Mouse (Mus musculus) embryonic facial prominence, embryonic 15.5 days (tissue): ENCODE results near the gene Sco2. TPM values are rescaled to one million over a fixed set of nuclear protein-coding genes. Genes with fewer than 3 reads are reported as not detected.

Experiments
- ATAC-seq: fragments of 200-750 bp; cut with Nextera tagmentation; 2 replicates; pipeline ENCODE4 v1.8.0; 2017; ENCODE audit warnings: low read depth, moderate TSS enrichment; ENCODE audit not compliant: insufficient number of reproducible peaks, low FRiP score, low TSS enrichment
- H3K27ac ChIP-seq: fragments of 300-500 bp; sonication (generic); replicated peaks from 2 replicates; pipeline ENCODE4 v1.5.1; 2015; ENCODE audit warnings: mild to moderate bottlenecking, inconsistent platforms
- H3K27me3 ChIP-seq: fragments of 300-500 bp; sonication (generic); 2 replicates; pipeline ENCODE4 v1.6.1; 2015; ENCODE audit warnings: inconsistent platforms
- H3K36me3 ChIP-seq: fragments of 300-500 bp; sonication (generic); 2 replicates; pipeline ENCODE4 v1.6.1; 2015; ENCODE audit warnings: mild to moderate bottlenecking, inconsistent platforms
- H3K4me1 ChIP-seq: fragments of 300-500 bp; sonication (generic); 2 replicates; pipeline ENCODE4 v1.6.1; 2015; ENCODE audit warnings: inconsistent platforms
- H3K4me2 ChIP-seq: fragments of 300-500 bp; sonication (generic); replicated peaks from 2 replicates; pipeline ENCODE4 v1.6.1; 2015; ENCODE audit warnings: mild to moderate bottlenecking, inconsistent platforms
- H3K4me3 ChIP-seq: fragments of 300-500 bp; sonication (generic); replicated peaks from 2 replicates; pipeline ENCODE4 v1.5.1; 2015; ENCODE audit warnings: mild to moderate bottlenecking, inconsistent platforms
- H3K9ac ChIP-seq: fragments of 300-500 bp; sonication (generic); 2 replicates; pipeline ENCODE4 v1.6.1; 2015; ENCODE audit warnings: inconsistent platforms
- H3K9me3 ChIP-seq: fragments of 300-500 bp; sonication (generic); replicated peaks from 2 replicates; pipeline ENCODE4 v1.6.1; 2016; ENCODE audit warnings: inconsistent platforms
- WGBS: fragments of 180-500 bp; shearing (Covaris S2); methylation state at CpG from one replicate; pipeline ENCODE4 v1.1.7; 2015; 5-methylcytosine and 5-hydroxymethylcytosine counted together
- polyA plus RNA-seq: library from polyadenylated mRNA; unstranded; fragments of >200 nt; fragmentation: Nextera tagmentation; extraction: Ambion mirVana; gene quantifications from 2 replicates; pipeline ENCODE4 v1.2.1, GENCODE M21; 2015

Sco2 gene
- polyA plus RNA-seq, 1 experiment from 2014 or later, result 6.9 TPM

DNA sequence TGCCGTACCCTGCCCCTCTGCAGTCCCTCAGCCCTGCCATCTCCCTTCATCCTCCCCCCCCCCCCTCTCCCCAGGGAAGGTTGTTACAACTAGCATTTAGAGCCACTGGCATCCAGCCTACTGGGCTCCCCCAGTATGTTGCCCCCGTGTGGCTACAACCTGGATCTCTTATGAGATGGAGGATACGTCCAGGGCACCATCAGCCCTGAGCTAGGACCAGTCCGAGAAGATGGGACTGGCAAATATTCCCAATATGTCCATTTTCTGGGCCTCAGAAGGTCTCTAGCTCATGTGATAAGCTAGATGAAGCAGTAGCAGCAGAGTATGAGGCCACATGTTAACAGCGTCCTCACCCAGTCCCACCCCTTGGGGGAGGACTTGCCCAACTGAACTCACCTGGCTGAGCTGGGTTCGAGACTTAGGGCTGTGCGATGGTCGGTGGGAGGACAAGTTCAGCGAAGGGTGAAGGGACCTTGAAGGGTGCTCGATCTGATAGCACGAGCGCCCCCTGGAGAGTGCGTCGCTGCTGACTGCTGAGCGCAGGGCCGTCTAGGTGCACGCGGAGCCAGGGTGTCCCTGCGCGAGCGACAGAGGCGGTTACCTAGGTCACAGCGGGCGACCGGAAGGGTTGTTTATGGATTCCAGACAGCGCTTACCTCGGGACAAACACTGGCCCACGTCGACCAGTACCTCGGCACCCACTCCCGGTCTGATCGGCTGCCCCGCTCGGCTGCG is 452 bp downstream of the Sco2 start:
- Histone ChIP-seq H3K9me3 (no peaks in the 10 kb centered on the region), H3K4me2 (peak overlapping the region; percentile 95), H3K36me3 (peaks cover 44% of the 10 kb centered on the region), H3K27ac (peak overlapping the region; percentile 94), H3K4me3 (peak overlapping the region; percentile 80), H3K27me3 (peaks cover 24% of the 10 kb centered on the region), H3K4me1 (peaks cover 28% of the 10 kb centered on the region), H3K9ac (peak overlapping the region; percentile 65)
- under 1% methylated on average over 35 of the region's 35 CpGs for WGBS
- ATAC-seq, result peak; percentile 81

DNA sequence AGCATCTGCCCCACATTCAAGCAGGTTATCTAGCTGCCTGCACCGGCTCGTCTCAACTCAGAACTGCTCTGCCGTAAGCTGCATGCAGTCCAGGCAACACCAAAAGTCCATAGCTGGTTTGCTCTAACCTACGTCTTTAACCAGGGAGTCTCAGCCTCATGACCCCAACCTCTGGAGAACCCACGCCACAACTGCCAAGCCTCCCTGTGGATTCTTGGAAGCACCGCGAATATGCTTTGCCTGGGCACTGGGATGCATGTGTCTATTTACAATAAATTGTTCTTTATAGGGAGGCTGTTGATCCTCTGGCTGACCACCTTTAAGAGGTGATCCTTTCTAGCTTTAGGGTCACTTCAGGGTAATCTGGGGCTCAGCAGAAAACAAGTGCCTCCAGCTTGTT is 1.1 kb downstream of the Sco2 start:
- peaks cover 50% of the 10 kb centered on the region for H3K36me3 ChIP-seq
- 80% methylated on average over 7 of the region's 7 CpGs for WGBS
- peaks cover 24% of the 10 kb centered on the region for H3K4me1 ChIP-seq
- no peak overlapping the region for H3K4me2 ChIP-seq
- peak overlapping the region; percentile 80; the same call in 1 of the 2 replicates for H3K4me3 ChIP-seq
- H3K9ac ChIP-seq, result no peak overlapping the region
- H3K27ac ChIP-seq, result no peak overlapping the region
- peaks cover 18% of the 10 kb centered on the region for H3K27me3 ChIP-seq
- no peak for ATAC-seq
- H3K9me3 ChIP-seq, result no peaks in the 10 kb centered on the region

DNA sequence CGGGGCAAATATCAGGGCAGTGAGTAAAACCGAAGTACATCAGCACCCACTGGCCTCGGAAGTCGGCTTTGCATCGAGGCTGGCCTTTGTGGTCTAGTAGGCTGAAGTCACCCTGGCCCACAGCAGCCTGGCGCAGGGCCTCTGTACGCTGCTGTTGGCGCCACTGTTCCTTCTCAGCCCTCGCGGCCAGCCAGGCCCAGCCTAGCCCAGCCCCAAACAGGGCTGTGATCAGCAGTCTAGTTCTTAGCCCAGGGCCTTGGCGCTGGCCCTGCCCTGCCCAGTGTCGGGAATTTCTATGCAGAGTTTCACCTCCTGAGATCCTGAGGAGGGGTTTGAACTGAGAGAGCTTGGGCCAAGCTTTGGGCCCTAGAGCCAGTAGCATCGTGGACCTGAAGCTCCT is 1.6 kb downstream of the Sco2 start:
- H3K9ac ChIP-seq, result no peak overlapping the region
- no peak overlapping the region for H3K4me3 ChIP-seq
- no peaks in the 10 kb centered on the region for H3K9me3 ChIP-seq
- H3K36me3 ChIP-seq, result peaks cover 55% of the 10 kb centered on the region
- ATAC-seq, result no peak
- peaks cover 13% of the 10 kb centered on the region for H3K27me3 ChIP-seq
- WGBS, result 82% methylated on average over 13 of the region's 13 CpGs
- no peak overlapping the region for H3K27ac ChIP-seq
- H3K4me1 ChIP-seq, result peaks cover 19% of the 10 kb centered on the region
- no peak overlapping the region for H3K4me2 ChIP-seq

DNA sequence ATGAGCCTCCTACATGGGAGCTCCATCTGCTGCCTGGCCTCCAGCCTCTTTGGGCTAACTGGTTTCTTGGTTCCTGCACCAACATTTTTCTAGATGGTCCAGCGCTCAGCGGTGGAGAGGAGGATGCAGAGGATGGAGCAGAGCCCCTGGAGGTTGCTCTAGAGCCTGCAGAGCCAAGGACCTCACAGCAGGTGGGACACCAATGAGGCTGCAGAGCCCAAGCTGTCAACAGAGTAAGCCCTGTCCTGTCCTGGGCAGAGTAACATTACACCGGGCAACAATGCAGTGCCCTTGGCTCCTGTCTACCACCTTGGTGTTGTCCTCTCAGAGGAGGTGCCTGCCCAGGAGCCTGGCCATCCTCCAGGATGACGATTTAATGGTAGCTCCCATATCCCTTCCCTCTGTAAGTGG is 8.5 kb downstream of the Sco2 start:
- Histone ChIP-seq H3K4me3 (no peak overlapping the region), H3K27me3 (no peaks in the 10 kb centered on the region), H3K27ac (no peak overlapping the region), H3K36me3 (peaks cover 93% of the 10 kb centered on the region), H3K4me2 (no peak overlapping the region), H3K9ac (no peak overlapping the region), H3K9me3 (no peaks in the 10 kb centered on the region), H3K4me1 (no peaks in the 10 kb centered on the region)
- no peak for ATAC-seq
- 91% methylated on average over 4 of the region's 4 CpGs for WGBS

DNA sequence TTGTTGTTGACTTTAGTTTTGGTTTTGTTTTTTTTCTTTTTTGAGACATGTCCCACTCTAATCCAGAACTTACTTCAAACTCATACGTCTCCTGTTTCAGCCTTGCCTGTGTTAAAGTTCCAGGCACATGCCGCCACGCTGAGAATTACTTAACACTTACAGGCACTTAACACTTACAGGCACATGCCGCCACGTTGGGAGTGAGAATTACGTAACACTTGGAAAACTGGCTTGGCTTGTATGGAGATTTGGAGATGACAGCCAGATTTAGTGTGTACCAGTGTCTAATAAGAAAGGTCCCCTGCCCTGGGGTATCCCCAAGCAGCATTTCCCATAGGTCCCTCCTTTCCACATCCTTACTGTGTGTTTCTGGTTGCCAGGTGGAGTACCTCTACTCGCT is 10.6 kb downstream of the Sco2 start:
- no peak overlapping the region for H3K4me3 ChIP-seq
- 88% methylated on average over 7 of the region's 7 CpGs for WGBS
- H3K4me2 ChIP-seq, result no peak overlapping the region
- no peak for ATAC-seq
- no peaks in the 10 kb centered on the region for H3K9me3 ChIP-seq
- peaks cover 79% of the 10 kb centered on the region for H3K36me3 ChIP-seq
- no peak overlapping the region for H3K9ac ChIP-seq
- H3K27ac ChIP-seq, result no peak overlapping the region
- peaks cover under 1% of the 10 kb centered on the region; the same call in 1 of the 2 replicates for H3K4me1 ChIP-seq
- H3K27me3 ChIP-seq, result no peaks in the 10 kb centered on the region

DNA sequence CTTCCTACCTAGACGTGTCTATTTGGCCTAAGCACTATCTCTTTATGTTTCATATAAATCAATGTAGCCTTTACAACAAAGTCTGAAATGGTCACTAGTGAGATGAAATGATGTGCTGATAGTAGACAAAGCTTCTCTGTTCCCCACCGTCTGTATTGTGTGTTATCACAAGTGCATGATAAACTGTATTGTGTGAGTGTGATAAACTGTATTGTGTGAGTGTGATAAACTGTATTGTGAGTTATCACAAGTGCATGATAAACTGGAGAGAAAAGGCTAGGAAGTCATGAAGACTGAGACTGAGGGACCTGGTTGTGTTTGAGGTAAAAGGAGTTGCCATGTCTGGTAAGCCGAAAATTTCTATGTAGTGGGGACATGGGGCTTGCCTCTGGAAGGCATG is 14.9 kb downstream of the Sco2 start:
- no peak overlapping the region for H3K27ac ChIP-seq
- no peak overlapping the region for H3K9ac ChIP-seq
- no peaks in the 10 kb centered on the region for H3K27me3 ChIP-seq
- ATAC-seq, result no peak
- H3K4me1 ChIP-seq, result peaks cover 25% of the 10 kb centered on the region
- peaks cover 40% of the 10 kb centered on the region for H3K36me3 ChIP-seq
- H3K4me2 ChIP-seq, result no peak overlapping the region
- no peak overlapping the region for H3K4me3 ChIP-seq
- H3K9me3 ChIP-seq, result no peaks in the 10 kb centered on the region
- 76% methylated on average over 3 of the region's 3 CpGs for WGBS

DNA sequence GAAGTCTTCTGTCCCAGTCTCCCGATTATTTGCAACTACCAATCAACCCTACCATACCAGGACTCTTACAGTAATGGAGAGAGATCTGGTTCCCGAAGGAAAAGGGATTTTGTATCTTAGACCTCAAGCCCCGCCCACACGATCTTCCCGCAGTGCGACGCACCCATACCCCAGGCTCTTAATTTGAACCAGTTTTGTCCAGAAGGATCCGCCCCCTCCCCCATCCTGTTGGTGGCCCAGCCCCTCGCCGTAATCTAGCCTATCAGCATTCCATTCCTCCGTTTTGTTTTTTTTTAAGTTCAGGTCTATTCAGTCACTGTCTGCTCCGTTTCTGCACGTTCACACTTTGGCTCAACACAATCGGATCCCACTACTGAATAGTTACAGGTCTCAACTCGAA is 17.3 kb downstream of the Sco2 start:
- peaks cover 26% of the 10 kb centered on the region for H3K4me1 ChIP-seq
- H3K9me3 ChIP-seq, result no peaks in the 10 kb centered on the region
- ATAC-seq, result peak; percentile 56
- peaks cover 45% of the 10 kb centered on the region for H3K36me3 ChIP-seq
- no peaks in the 10 kb centered on the region for H3K27me3 ChIP-seq
- 0% methylated on average over 15 of the region's 15 CpGs for WGBS
- H3K4me2 ChIP-seq, result peak overlapping the region; percentile 74
- H3K9ac ChIP-seq, result peak overlapping the region; percentile 83
- H3K4me3 ChIP-seq, result peak overlapping the region; percentile 91
- H3K27ac ChIP-seq, result peak overlapping the region; percentile 94

DNA sequence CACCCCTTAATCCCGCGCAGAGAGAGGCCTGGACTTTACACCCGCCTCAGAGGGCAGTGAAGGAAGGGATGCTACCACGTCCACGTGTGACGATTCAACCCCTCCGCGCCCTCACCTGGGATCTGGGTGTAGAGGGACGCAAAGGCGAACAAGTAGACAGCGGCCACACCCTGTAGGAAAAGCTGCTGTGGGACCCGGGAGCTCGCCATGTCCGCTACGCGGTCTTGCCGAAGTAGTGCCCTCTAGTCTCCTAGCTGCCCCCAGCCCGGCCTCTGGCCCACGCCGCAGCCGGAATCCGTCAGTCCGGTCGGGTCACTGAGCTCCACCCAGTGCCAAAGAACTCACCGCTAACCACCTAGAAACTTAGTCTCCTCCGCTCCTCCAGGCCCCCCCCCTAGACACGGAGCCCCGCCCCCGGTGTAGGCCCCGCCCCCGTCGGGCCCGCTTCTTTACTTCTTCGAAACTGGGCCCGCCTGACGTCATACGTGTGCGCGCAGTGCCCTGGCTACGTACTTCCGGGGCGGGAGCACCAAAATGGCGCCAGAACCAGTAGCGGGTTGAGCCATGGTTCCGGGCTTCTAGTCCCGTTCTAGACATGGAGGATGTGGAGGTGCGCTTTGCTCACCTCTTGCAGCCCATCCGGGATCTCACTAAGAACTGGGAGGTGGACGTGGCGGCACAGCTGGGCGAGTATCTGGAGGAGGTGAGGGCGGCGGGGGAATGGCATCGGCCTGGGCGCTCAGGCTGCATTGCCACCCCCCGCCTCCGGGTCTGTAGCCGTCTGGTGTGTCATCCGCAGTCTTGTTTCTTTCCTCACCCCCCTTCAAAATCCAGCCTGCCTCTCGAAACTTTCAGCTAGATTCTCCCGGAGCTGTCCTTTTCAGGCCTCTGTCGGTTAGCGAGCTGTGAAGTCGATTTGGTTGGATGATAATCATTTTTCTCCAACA is 18.1 kb downstream of the Sco2 start, which contains the start of the genes Lmf2 and Ncaph2:
TSS of gene Lmf2 (minus strand) at position 419 of the 947 bp plus-strand sequence.
TSS of gene Ncaph2 (plus strand) at position 479 of the 947 bp plus-strand sequence.
- no peaks in the 10 kb centered on the region for H3K27me3 ChIP-seq

DNA sequence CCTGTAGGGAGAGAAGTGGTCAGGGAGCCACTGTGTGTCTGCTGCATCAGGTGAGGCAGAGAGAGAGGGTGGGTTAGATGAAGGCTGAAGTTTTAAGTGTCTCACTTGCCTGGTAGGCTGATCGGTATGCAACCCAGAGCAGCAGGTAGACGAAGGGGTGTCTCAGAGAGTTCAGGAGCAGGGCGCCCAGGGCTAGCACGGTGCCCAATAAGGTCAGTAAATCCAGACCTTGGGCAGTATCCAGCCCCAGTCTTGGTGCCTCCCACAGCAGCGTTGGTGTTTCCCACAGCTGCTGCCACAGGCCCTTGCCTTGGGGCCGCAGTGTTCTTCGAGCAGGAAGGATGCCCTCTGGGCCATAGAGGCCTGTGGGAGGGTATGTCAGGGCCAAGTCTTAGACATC is 19.2 kb downstream of the Sco2 start:
- Histone ChIP-seq H3K27ac (no peak overlapping the region), H3K9ac (peak overlapping the region; percentile 80), H3K27me3 (no peaks in the 10 kb centered on the region), H3K4me3 (peak overlapping the region; percentile 91), H3K36me3 (peaks cover 47% of the 10 kb centered on the region), H3K4me2 (peak overlapping the region; percentile 74), H3K4me1 (peaks cover 26% of the 10 kb centered on the region), H3K9me3 (no peaks in the 10 kb centered on the region)
- WGBS, result 65% methylated on average over 7 of the region's 7 CpGs
- no peak for ATAC-seq

More for the DNA sequence above, 18.1 kb downstream of the Sco2 start, which contains the start of the genes Lmf2 and Ncaph2:
- Histone ChIP-seq H3K27ac (peak within 1 kb of the TSS; percentile 94), H3K9me3 (no peaks in the 10 kb centered on the region), H3K4me2 (peak within 1 kb of the TSS; percentile 74), H3K9ac (peak within 1 kb of the TSS; percentile 83), H3K36me3 (peaks cover 45% of the 10 kb centered on the region), H3K4me3 (peak within 1 kb of the TSS; percentile 91), H3K4me1 (peaks cover 26% of the 10 kb centered on the region)
- ATAC-seq, result peak; percentile 90
- under 1% methylated on average over 64 of the region's 64 CpGs for WGBS

DNA sequence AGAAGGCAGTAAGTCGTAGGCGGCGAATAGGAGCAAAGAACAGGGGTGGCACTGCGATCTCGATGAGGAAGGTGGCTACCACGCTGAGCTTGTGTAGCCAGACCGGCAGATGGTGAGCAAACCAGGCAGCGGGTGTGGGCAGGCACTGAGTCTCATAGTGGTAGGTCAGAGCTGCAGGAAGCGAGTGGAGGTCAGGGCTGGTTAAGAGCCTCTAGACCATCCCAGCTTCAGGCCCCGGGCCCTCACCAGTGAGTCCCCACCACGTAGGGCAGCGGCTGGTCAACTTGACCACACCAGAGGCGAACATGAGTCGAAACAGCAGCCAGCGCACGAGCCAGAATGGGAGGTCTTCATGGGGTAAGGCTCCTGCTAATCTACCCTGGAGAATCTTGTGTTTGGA is 19.8 kb downstream of the Sco2 start:
- Histone ChIP-seq H3K4me3 (no peak overlapping the region), H3K27ac (no peak overlapping the region), H3K9me3 (no peaks in the 10 kb centered on the region), H3K36me3 (peaks cover 47% of the 10 kb centered on the region), H3K9ac (no peak overlapping the region), H3K27me3 (no peaks in the 10 kb centered on the region), H3K4me2 (peak overlapping the region; percentile 74; the same call in 1 of the 2 replicates), H3K4me1 (peaks cover 26% of the 10 kb centered on the region)
- no peak for ATAC-seq
- WGBS, result 93% methylated on average over 16 of the region's 16 CpGs

DNA sequence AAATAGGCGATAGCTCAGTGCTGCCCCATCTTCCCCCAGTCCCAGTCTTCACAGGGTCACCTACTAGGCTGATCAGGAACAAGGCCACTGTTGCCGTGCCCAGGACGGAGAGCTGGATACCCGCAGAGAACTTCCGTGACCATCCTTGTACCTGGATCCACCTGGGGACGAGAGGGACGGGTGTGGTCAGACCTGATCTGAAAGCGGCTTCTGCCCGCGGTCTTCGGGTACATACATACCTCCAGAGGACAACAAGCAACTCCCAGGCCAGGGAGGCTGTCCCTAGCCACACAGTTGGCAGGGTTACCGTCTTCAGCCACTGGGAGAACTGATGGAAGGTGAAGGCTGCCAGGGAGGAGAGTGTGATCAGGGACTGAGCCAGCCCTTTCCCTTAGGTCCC is 20.9 kb downstream of the Sco2 start:
- Histone ChIP-seq H3K4me1 (peaks cover 24% of the 10 kb centered on the region), H3K9ac (no peak overlapping the region), H3K27ac (no peak overlapping the region), H3K4me2 (no peak overlapping the region), H3K36me3 (peaks cover 42% of the 10 kb centered on the region), H3K27me3 (no peaks in the 10 kb centered on the region), H3K4me3 (no peak overlapping the region), H3K9me3 (no peaks in the 10 kb centered on the region)
- 94% methylated on average over 12 of the region's 12 CpGs for WGBS
- no peak for ATAC-seq
